Mouse (Mus musculus): ENCODE measurements around the gene Hacd2. TPM values are rescaled to one million over a fixed set of nuclear protein-coding genes. Genes with fewer than 3 reads are reported as not detected.

Gene Hacd2
- polyA plus RNA-seq, 1 experiment: 38.2 TPM

- TF ChIP-seq POLR2A (IDR thresholded peaks at IDR 0.05; ENCODE audit: extremely low read depth, insufficient read depth, low read length) (no peak), CTCF (IDR thresholded peaks at IDR 0.05; ENCODE audit: extremely low read depth, insufficient read depth, low read length) (no peak)
- Histone ChIP-seq H3K27ac (ENCODE audit: insufficient read depth, low read length) (no peak overlapping the region), H3K4me3 (ENCODE audit: insufficient read depth, low read length) (no peak overlapping the region), H3K4me1 (ENCODE audit: control insufficient read depth, insufficient read depth, low read length) (no peaks in the 10 kb centered on the region)
Observed at GRCm38 (mm10) chr16:35120603-35121002, 98.4 kb downstream of the Hacd2 start.

GRCm38 (mm10) chr16:35127270-35127669 is 105.0 kb downstream of the Hacd2 start:
- Histone ChIP-seq H3K27ac (ENCODE audit: insufficient read depth, low read length) (no peak overlapping the region), H3K4me3 (ENCODE audit: insufficient read depth, low read length) (no peak overlapping the region), H3K4me1 (ENCODE audit: control insufficient read depth, insufficient read depth, low read length) (no peaks in the 10 kb centered on the region)
- no peak for TF ChIP-seq CTCF (IDR thresholded peaks at IDR 0.05; ENCODE audit: extremely low read depth, insufficient read depth, low read length)
- TF ChIP-seq POLR2A (IDR thresholded peaks at IDR 0.05; ENCODE audit: extremely low read depth, insufficient read depth, low read length): no peak

GRCm38 (mm10) chr16:35130172-35130571 is 107.9 kb downstream of the Hacd2 start:
- Histone ChIP-seq H3K27ac (ENCODE audit: insufficient read depth, low read length) (no peak overlapping the region), H3K4me1 (ENCODE audit: control insufficient read depth, insufficient read depth, low read length) (no peaks in the 10 kb centered on the region), H3K4me3 (ENCODE audit: insufficient read depth, low read length) (no peak overlapping the region)
- no peak for TF ChIP-seq POLR2A (IDR thresholded peaks at IDR 0.05; ENCODE audit: extremely low read depth, insufficient read depth, low read length)
- no peak for TF ChIP-seq CTCF (IDR thresholded peaks at IDR 0.05; ENCODE audit: extremely low read depth, insufficient read depth, low read length)

GRCm38 (mm10) chr16:35139416-35139815 is 117.2 kb downstream of the Hacd2 start:
- no peak for TF ChIP-seq POLR2A (IDR thresholded peaks at IDR 0.05; ENCODE audit: extremely low read depth, insufficient read depth, low read length)
- no peak for TF ChIP-seq CTCF (IDR thresholded peaks at IDR 0.05; ENCODE audit: extremely low read depth, insufficient read depth, low read length)
- no peak overlapping the region for H3K27ac ChIP-seq (ENCODE audit: insufficient read depth, low read length)
- H3K4me3 ChIP-seq (ENCODE audit: insufficient read depth, low read length): no peak overlapping the region
- H3K4me1 ChIP-seq (ENCODE audit: control insufficient read depth, insufficient read depth, low read length): peaks cover 4% of the 10 kb centered on the region; the same call in 1 of the 2 replicates

GRCm38 (mm10) chr16:35139873-35140619 is 117.8 kb downstream of the Hacd2 start:
- Histone ChIP-seq H3K4me1 (ENCODE audit: control insufficient read depth, insufficient read depth, low read length) (peaks cover 4% of the 10 kb centered on the region; the same call in 1 of the 2 replicates), H3K4me3 (ENCODE audit: insufficient read depth, low read length) (no peak overlapping the region), H3K27ac (ENCODE audit: insufficient read depth, low read length) (no peak overlapping the region)
- no peak for TF ChIP-seq CTCF (IDR thresholded peaks at IDR 0.05; ENCODE audit: extremely low read depth, insufficient read depth, low read length)
- no peak for TF ChIP-seq POLR2A (IDR thresholded peaks at IDR 0.05; ENCODE audit: extremely low read depth, insufficient read depth, low read length)

- no peak overlapping the region for H3K27ac ChIP-seq (ENCODE audit: insufficient read depth, low read length)
- H3K4me3 ChIP-seq (ENCODE audit: insufficient read depth, low read length): no peak overlapping the region
- H3K4me1 ChIP-seq (ENCODE audit: control insufficient read depth, insufficient read depth, low read length): peaks cover 4% of the 10 kb centered on the region; the same call in 1 of the 2 replicates
- no peak for TF ChIP-seq POLR2A (IDR thresholded peaks at IDR 0.05; ENCODE audit: extremely low read depth, insufficient read depth, low read length)
- no peak for TF ChIP-seq CTCF (IDR thresholded peaks at IDR 0.05; ENCODE audit: extremely low read depth, insufficient read depth, low read length)
Observed at GRCm38 (mm10) chr16:35140620-35140975, 118.4 kb downstream of the Hacd2 start.

- Histone ChIP-seq H3K27ac (ENCODE audit: insufficient read depth, low read length) (no peak overlapping the region), H3K4me3 (ENCODE audit: insufficient read depth, low read length) (no peak overlapping the region), H3K4me1 (ENCODE audit: control insufficient read depth, insufficient read depth, low read length) (peaks cover 4% of the 10 kb centered on the region; the same call in 1 of the 2 replicates)
- no peak for TF ChIP-seq POLR2A (IDR thresholded peaks at IDR 0.05; ENCODE audit: extremely low read depth, insufficient read depth, low read length)
- no peak for TF ChIP-seq CTCF (IDR thresholded peaks at IDR 0.05; ENCODE audit: extremely low read depth, insufficient read depth, low read length)
Observed at GRCm38 (mm10) chr16:35141839-35142238, 119.6 kb downstream of the Hacd2 start.

GRCm38 (mm10) chr16:35146153-35146552 is 123.9 kb downstream of the Hacd2 start:
- Histone ChIP-seq H3K4me3 (ENCODE audit: insufficient read depth, low read length) (no peak overlapping the region), H3K4me1 (ENCODE audit: control insufficient read depth, insufficient read depth, low read length) (no peaks in the 10 kb centered on the region), H3K27ac (ENCODE audit: insufficient read depth, low read length) (no peak overlapping the region)
- TF ChIP-seq CTCF (IDR thresholded peaks at IDR 0.05; ENCODE audit: extremely low read depth, insufficient read depth, low read length): no peak
- no peak for TF ChIP-seq POLR2A (IDR thresholded peaks at IDR 0.05; ENCODE audit: extremely low read depth, insufficient read depth, low read length)

GRCm38 (mm10) chr16:35153146-35153755 is 131.0 kb downstream of the Hacd2 start:
- no peak for TF ChIP-seq CTCF (IDR thresholded peaks at IDR 0.05; ENCODE audit: extremely low read depth, insufficient read depth, low read length)
- peaks cover 6% of the 10 kb centered on the region; the same call in 1 of the 2 replicates for H3K4me1 ChIP-seq (ENCODE audit: control insufficient read depth, insufficient read depth, low read length)
- H3K4me3 ChIP-seq (ENCODE audit: insufficient read depth, low read length): peak overlapping the region; percentile 72; the same call in 1 of the 2 replicates
- H3K27ac ChIP-seq (ENCODE audit: insufficient read depth, low read length): no peak overlapping the region

GRCm38 (mm10) chr16:35154245-35154640 is 132.0 kb downstream of the Hacd2 start:
- peaks cover 6% of the 10 kb centered on the region; the same call in 1 of the 2 replicates for H3K4me1 ChIP-seq (ENCODE audit: control insufficient read depth, insufficient read depth, low read length)
- H3K27ac ChIP-seq (ENCODE audit: insufficient read depth, low read length): peak overlapping the region; percentile 62; the same call in 1 of the 2 replicates

More at GRCm38 (mm10) chr16:35154245-35154640, 132.0 kb downstream of the Hacd2 start:
- H3K4me3 ChIP-seq (ENCODE audit: insufficient read depth, low read length): peak overlapping the region; percentile 72
- TF ChIP-seq CTCF (IDR thresholded peaks at IDR 0.05; ENCODE audit: extremely low read depth, insufficient read depth, low read length): no peak
- no peak for TF ChIP-seq POLR2A (IDR thresholded peaks at IDR 0.05; ENCODE audit: extremely low read depth, insufficient read depth, low read length)

Data from cortical plate, adult 2 months (tissue).